Mouse (Mus musculus) lung, adult 2 months (tissue): ENCODE data around the gene Cep104. TPM values are rescaled to one million over a fixed set of nuclear protein-coding genes. Genes with fewer than 3 reads are reported as not detected.

Source experiments
- DNase-seq: peaks from one replicate; pipeline ENCODE4 v3.0.0; 2022
- H3K4me1 ChIP-seq: fragments of 200-500 bp; 2 replicates; pipeline ENCODE4 v1.6.1; 2011; ENCODE audit warnings: low read length; ENCODE audit not compliant: control insufficient read depth, insufficient read depth
- H3K4me3 ChIP-seq: fragments of 200-500 bp; replicated peaks from 2 replicates; pipeline ENCODE3; 2011; ENCODE audit warnings: low read depth, mild to moderate bottlenecking, control low read depth, low read length; ENCODE audit errors: extremely low read depth
- CTCF ChIP-seq: fragments of 200-500 bp; IDR thresholded peaks from 2 replicates; pipeline ENCODE4 v1.5.1; 2011; ENCODE audit warnings: mild to moderate bottlenecking, low read length, control low read depth; ENCODE audit not compliant: insufficient read depth
- POLR2A ChIP-seq: fragments of 200-500 bp; IDR thresholded peaks from 2 replicates; pipeline ENCODE4 v1.6.1; 2011; ENCODE audit warnings: low read depth, mild to moderate bottlenecking, control low read depth, low read length, borderline replicate concordance; ENCODE audit errors: extremely low read depth
- WGBS: fragments of 180-500 bp; shearing (Covaris S2); methylation state at CpG from one replicate; pipeline ENCODE4 v1.1.7; 2018; 5-methylcytosine and 5-hydroxymethylcytosine counted together
- polyA plus RNA-seq: library from polyadenylated mRNA; depleted of rRNA; stranded (reverse); fragments of >200 nt; gene quantifications from 2 replicates; pipeline ENCODE4 v1.2.3, GENCODE M21; 2012; rRNA removed

Cep104 gene
- 19.1 and 20.8 TPM in 2 replicates for polyA plus RNA-seq

DNA sequence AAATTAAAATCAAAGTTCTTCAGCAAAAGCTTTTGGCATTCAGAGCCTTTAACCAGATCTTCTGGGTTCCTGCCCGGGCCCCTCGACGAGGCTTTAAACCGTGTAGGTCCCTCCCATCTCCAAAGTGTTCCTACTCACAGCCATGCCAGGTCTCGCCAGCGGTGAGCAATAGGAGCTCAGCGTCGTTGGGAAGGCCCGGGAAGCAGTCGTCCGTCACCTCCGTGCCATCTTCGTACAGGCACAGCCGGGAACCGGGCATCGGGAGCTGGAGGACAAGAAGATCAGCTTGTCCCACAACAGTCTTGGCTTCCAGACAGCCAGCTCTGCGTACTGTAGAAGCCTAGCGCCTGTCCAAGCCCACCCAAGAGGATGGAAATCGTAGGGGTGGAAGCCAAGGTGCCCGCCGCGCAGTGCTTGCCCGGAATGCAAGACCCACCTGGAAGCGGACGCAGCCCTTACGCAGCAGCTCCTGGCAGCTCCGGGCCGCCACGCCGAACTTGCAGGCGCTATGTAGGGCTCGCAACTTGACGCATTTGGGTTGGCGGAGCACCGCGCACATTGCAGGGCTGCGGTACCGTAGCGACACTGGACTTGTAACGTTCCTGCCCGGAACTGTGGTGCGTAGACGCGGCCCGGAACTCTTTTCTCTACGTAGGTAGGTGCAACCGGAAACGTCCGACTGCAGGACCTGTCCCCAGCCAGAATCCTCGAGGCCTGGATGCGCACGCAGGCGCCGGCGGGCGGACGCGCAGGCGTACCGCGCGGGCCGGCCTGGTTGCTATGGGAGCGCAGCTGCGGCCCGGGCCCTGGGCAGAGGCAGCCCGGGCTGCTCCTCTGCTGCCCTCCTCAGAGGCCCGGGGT is at the start of gene Cep104, which contains the start of gene Dffb:
Cep104 (plus strand) TSS at position 764 of the 861 bp plus-strand sequence.
Dffb (minus strand) TSS at position 696 of the 861 bp plus-strand sequence.
- peaks cover 2% of the 10 kb centered on the region; the same call in 1 of the 2 replicates for H3K4me1 ChIP-seq
- no peak for TF ChIP-seq CTCF
- TF ChIP-seq POLR2A = peak; percentile 82; the same call in 1 of the 2 replicates
- DNase-seq = peak; percentile 91
- H3K4me3 ChIP-seq = peak within 1 kb of the TSS; percentile 90
- WGBS = under 1% methylated on average over 68 of the region's 68 CpGs

- no peak for DNase-seq
- 83% methylated on average over 11 of the region's 11 CpGs for WGBS
- Histone ChIP-seq H3K4me1 (no peaks in the 10 kb centered on the region), H3K4me3 (no peak overlapping the region)
- TF ChIP-seq POLR2A (no peak), CTCF (no peak)
These were observed 46.2 kb upstream of the Cep104 start for GRCm38 (mm10) chr4:153928772-153929299.

GRCm38 (mm10) chr4:153929425-153929824 is 45.6 kb upstream of the Cep104 start:
- no peak for DNase-seq
- 56% methylated on average over 10 of the region's 10 CpGs for WGBS
- no peak overlapping the region for H3K4me3 ChIP-seq
- no peaks in the 10 kb centered on the region for H3K4me1 ChIP-seq
- TF ChIP-seq POLR2A (no peak), CTCF (no peak)

- no peak for DNase-seq
- Histone ChIP-seq H3K4me1 (no peaks in the 10 kb centered on the region), H3K4me3 (no peak overlapping the region)
- 70% methylated on average over 4 of the region's 4 CpGs for WGBS
- no peak for TF ChIP-seq POLR2A
- no peak for TF ChIP-seq CTCF
These were observed 45.1 kb upstream of the Cep104 start for GRCm38 (mm10) chr4:153929921-153930320.

DNA sequence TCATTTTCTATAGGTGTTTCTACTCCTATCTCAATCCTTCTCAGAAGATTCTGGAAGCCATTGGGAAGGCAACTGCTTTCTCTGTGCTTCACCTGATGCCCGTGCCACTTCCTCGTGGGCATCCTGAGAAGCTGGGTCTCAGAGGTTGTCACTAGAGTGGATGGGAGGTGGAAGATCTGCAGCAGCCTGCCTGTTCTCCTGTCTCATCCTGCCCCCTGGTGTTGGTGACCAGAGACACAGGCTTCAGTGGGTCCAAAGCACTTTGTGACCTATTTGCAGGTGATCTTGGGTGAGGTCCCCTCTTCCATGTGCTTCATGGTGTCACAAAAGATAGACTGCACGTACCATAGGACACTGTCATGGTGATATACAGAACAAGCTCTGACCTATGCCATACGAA is 31.8 kb upstream of the Cep104 start:
- peak; percentile 60 for TF ChIP-seq CTCF
- no peak for TF ChIP-seq POLR2A
- DNase-seq = no peak

GRCm38 (mm10) chr4:153944261-153944660 is 30.7 kb upstream of the Cep104 start:
- WGBS = 36% methylated on average over 6 of the region's 6 CpGs
- Histone ChIP-seq H3K4me3 (no peak overlapping the region), H3K4me1 (no peaks in the 10 kb centered on the region)
- no peak for TF ChIP-seq POLR2A
- TF ChIP-seq CTCF = no peak
- no peak for DNase-seq

More for the DNA sequence above, 31.8 kb upstream of the Cep104 start:
- H3K4me1 ChIP-seq = no peaks in the 10 kb centered on the region
- H3K4me3 ChIP-seq = no peak overlapping the region
- WGBS = 53% methylated on average over 4 of the region's 4 CpGs

DNA sequence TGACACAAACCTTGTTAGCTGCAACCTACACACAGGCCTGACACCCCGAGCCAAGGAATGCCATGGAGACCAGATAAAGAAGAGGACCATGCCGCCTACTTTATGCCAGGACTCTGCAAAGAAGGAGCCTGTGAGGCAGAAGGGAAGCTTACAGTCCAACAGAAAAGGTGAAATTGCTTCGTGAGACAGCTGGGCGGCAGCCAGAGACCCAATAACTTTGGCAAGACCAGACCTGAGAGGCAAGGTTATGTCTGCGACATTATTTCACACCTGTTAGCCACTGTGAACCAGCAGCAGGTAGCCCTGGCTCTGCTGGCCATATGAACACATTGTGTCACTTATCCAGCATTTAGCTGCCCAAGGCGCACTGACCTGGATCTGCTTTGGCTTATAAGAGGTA is 29.3 kb upstream of the Cep104 start:
- TF ChIP-seq POLR2A (no peak), CTCF (no peak)
- DNase-seq = no peak
- WGBS = 73% methylated on average over 6 of the region's 6 CpGs
- Histone ChIP-seq H3K4me1 (no peaks in the 10 kb centered on the region), H3K4me3 (no peak overlapping the region)

DNA sequence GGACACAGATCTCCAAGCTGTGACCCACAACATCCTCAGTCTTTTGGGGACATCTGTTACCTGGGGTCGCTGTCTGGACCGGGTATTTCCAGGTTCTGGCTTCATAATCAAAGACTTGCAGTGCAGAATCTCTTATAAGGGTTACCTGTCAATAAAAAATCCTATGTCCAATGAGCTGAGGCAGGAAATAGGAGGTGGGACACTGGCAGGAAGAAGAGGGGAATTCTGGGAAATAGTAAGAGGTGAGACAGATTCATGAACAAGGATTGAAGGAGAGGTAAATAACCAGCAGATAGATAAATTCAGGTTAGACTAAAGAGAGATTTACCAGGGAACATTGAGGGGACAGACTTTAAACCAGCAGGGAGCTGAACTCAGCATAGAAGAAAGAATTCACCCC is 24.6 kb upstream of the Cep104 start:
- no peak for DNase-seq
- WGBS = 65% methylated on average over 2 of the region's 2 CpGs
- H3K4me3 ChIP-seq = no peak overlapping the region
- H3K4me1 ChIP-seq = no peaks in the 10 kb centered on the region
- TF ChIP-seq CTCF (no peak), POLR2A (no peak)

- Histone ChIP-seq H3K4me3 (no peak overlapping the region), H3K4me1 (no peaks in the 10 kb centered on the region)
- TF ChIP-seq POLR2A (no peak), CTCF (no peak)
- DNase-seq = no peak
- WGBS = 56% methylated on average over 3 of the region's 3 CpGs
These were observed 23.8 kb upstream of the Cep104 start for GRCm38 (mm10) chr4:153951150-153951549.

GRCm38 (mm10) chr4:153951692-153952091 is 23.3 kb upstream of the Cep104 start:
- WGBS = 50% methylated on average over 5 of the region's 5 CpGs
- no peaks in the 10 kb centered on the region for H3K4me1 ChIP-seq
- no peak for DNase-seq
- no peak for TF ChIP-seq POLR2A
- no peak for TF ChIP-seq CTCF
- H3K4me3 ChIP-seq = no peak overlapping the region

DNA sequence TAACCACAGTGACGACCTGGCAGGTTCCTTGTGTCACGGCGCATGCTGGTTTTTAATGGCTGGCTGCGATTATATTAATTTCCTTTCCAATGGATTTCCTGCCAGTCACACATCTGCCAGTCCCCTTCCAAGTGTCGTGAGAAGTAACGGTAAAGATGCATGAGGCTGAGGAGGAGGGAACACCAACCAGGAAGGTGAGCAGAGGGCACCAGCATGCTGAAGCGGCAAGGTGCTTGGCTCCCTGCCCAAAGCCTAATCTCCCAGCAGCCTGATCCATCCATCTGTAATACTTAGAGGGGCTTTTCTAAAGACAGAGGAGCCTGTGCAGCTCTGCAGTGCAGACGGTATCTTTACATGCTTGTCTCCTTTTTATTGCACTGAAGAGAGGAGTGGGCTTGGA is 19.3 kb upstream of the Cep104 start:
- no peak for DNase-seq
- Histone ChIP-seq H3K4me1 (no peaks in the 10 kb centered on the region), H3K4me3 (no peak overlapping the region)
- 63% methylated on average over 8 of the region's 8 CpGs for WGBS
- TF ChIP-seq POLR2A (no peak), CTCF (no peak)
